Mouse (Mus musculus): Measurements from ENCODE around the gene Wdr81.
A peak's percentile ranks its signal among the peaks of the same experiment; 100 is the strongest.

Wdr81 gene

DNA sequence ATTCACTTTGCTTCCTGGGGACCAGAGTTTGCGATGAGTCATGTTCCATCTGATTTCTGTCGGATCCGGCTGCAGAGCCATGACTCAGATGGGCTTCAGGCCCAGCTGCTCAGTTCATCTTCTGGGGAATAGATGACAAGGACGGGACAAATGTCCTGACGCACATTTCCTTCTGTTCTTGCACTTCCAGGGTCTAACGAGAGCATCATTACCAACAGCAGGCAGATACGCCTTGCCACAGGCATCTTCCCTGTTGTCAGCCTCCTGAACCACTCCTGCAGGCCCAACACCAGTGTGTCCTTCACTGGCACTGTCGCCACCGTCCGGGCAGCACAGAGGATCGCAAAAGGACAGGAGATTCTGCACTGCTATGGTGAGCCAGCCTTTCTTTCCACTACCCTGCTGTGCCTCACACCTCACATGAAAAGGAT is 55.1 kb downstream of the Wdr81 start:
- peak; percentile 72 for DNase-seq (ENCODE audit: inconsistent ontology term)

- DNase-seq (ENCODE audit: inconsistent ontology term): no peak
Observed at GRCm38 (mm10) chr11:75397452-75397851, 57.1 kb downstream of the Wdr81 start.

- no peak for DNase-seq (ENCODE audit: inconsistent ontology term)
Observed at GRCm38 (mm10) chr11:75395611-75396010, 58.9 kb downstream of the Wdr81 start.
